ENCODE assay signal across 10 mouse cellular contexts in the genomic region with DNA sequence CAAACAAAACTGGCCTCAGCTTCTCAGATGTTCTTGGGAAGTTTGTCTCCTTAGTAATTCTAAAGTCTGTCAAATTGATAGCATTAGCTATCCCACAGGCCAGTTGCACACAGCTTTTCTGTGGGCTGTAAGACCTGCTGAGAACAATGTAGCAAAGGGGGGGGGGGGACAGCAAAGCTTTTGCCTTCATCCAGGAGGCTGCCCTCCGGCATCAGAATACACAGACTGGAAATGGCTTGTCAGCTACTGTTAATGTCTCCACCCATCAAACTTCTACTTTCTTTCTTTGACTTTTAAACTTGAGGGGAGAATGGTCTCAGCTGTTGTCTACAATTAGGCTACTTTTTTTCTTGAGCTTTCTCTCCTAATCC. TPM values are rescaled to one million over a fixed set of nuclear protein-coding genes. Genes with fewer than 3 reads are reported as not detected.
DNase-seq lines count a peak whose midpoint lies in the region; TF ChIP-seq lines count a peak whose summit lies in the region.
"Had no signal": no experiment of that assay in that cellular context is flagged by ENCODE, and none has a peak within 500 bp of the region (broad histone marks: within the 10 kb centered on the region; RNA-seq: fewer than 3 reads in every experiment).

No protein-coding gene starts in this region.

- peak overlapping the region; percentile 52 for H3K4me3 ChIP-seq in heart, adult 2 months
- no peak overlapping the region for H3K4me3 ChIP-seq in liver, adult 2 months (ENCODE audit: insufficient read depth, low read depth, low read length)
- H3K4me3 ChIP-seq in embryonic fibroblast, embryonic 13.5 days (ENCODE audit: insufficient read depth, low read length), result no peak overlapping the region
- peak overlapping the region; percentile 15 for H3K4me3 ChIP-seq in myocyte
- H3K4me3 ChIP-seq: neural tube, embryonic 12.5 days had no signal

- H3K79me2 ChIP-seq in heart, adult 2 months (replicated peaks; ENCODE audit: control insufficient read depth, insufficient read depth, low read length), result no peaks in the 10 kb centered on the region
- H3K79me2 ChIP-seq in liver, adult 2 months (ENCODE audit: control insufficient read depth, insufficient read depth, low read length), result no peaks in the 10 kb centered on the region
- H3K79me2 ChIP-seq in myocyte (ENCODE audit: control insufficient read depth, insufficient read depth), result no peaks in the 10 kb centered on the region

- TF ChIP-seq EP300 in heart, adult 2 months (IDR thresholded peaks at IDR 0.05; ENCODE audit: insufficient read depth, low read depth, low read length), result no peak

- H3K27ac ChIP-seq in heart, adult 2 months, result peak overlapping the region; percentile 98
- 0 out of 2 replicates have a peak overlapping the region, but pooled peaks have one; percentile 14 for H3K27ac ChIP-seq in liver, adult 2 months (replicated peaks; ENCODE audit: insufficient read depth, low read depth, low read length)
- peak overlapping the region; percentile 48; the same call in 1 of the 2 replicates for H3K27ac ChIP-seq in embryonic fibroblast, embryonic 13.5 days (ENCODE audit: insufficient read depth, low read length)
- H3K27ac ChIP-seq: neural tube, embryonic 12.5 days had no signal

- H3K27me3 ChIP-seq in heart, adult 2 months (ENCODE audit: control insufficient read depth, insufficient read depth, low read length), result no peaks in the 10 kb centered on the region
- no peaks in the 10 kb centered on the region for H3K27me3 ChIP-seq in liver, adult 2 months (ENCODE audit: control insufficient read depth, insufficient read depth, low read length)
- no peaks in the 10 kb centered on the region for H3K27me3 ChIP-seq in myocyte (ENCODE audit: control insufficient read depth, insufficient read depth, insufficient read length)
- H3K27me3 ChIP-seq: neural tube, embryonic 12.5 days had no signal

- H3K9ac ChIP-seq in heart, adult 2 months (ENCODE audit: low read depth, low read length), result no peak overlapping the region
- H3K9ac ChIP-seq in liver, adult 2 months (ENCODE audit: low read depth, low read length), result no peak overlapping the region
- H3K9ac ChIP-seq: neural tube, embryonic 12.5 days had no signal

- no peak for TF ChIP-seq POLR2A in heart, adult 2 months (IDR thresholded peaks at IDR 0.05; ENCODE audit: insufficient read depth, low read depth, low read length)
- no peak for TF ChIP-seq POLR2A in liver, adult 2 months (IDR thresholded peaks at IDR 0.05; ENCODE audit: extremely low read depth, insufficient read depth, low read length)
- no peak for TF ChIP-seq POLR2A in embryonic fibroblast, embryonic 13.5 days (IDR thresholded peaks at IDR 0.05; ENCODE audit: low read depth, low read length)
- TF ChIP-seq POLR2A in myocyte (IDR thresholded peaks at IDR 0.05; ENCODE audit: insufficient read length, low read depth), result no peak

- H3ac ChIP-seq in myocyte (ENCODE audit: control insufficient read depth, insufficient read length), result no peak overlapping the region

- peaks cover 5% of the 10 kb centered on the region for H3K4me1 ChIP-seq in heart, adult 2 months (ENCODE audit: control insufficient read depth, insufficient read depth, low read length)
- peaks cover 2% of the 10 kb centered on the region; the same call in 1 of the 2 replicates for H3K4me1 ChIP-seq in liver, adult 2 months (ENCODE audit: control insufficient read depth, insufficient read depth, low read length)
- peaks cover 4% of the 10 kb centered on the region for H3K4me1 ChIP-seq in embryonic fibroblast, embryonic 13.5 days (ENCODE audit: control insufficient read depth, insufficient read depth, low read length)

- TF ChIP-seq CTCF in heart, adult 2 months (IDR thresholded peaks at IDR 0.05), result no peak
- no peak for TF ChIP-seq CTCF in liver, adult 2 months (IDR thresholded peaks at IDR 0.05; ENCODE audit: low read depth, low read length)
- no peak for TF ChIP-seq CTCF in embryonic fibroblast, embryonic 13.5 days (IDR thresholded peaks at IDR 0.05; ENCODE audit: borderline replicate concordance, insufficient read depth, low read length)

- intact Hi-C loops in heart, adult 2 months (cut with DNase I), result loop anchor here (2.0 to 10.0 kb wide), 3 partner anchors 20 to 339 kb away; no protein-coding TSS in a partner anchor
- intact Hi-C loops in left cerebral cortex, postnatal 10 days (cut with DNase I), result no loop called here

- DNase-seq in heart, adult 2 months, result no peak
- DNase-seq in heart, adult 8-10 months (ENCODE audit: low spot score), result no peak
- no peak for DNase-seq in liver, adult 2 months (ENCODE audit: extremely low read depth, low read depth, low spot score)
- no peak for DNase-seq in liver
- no peak for DNase-seq in adrenal gland, postnatal 14 days
- no peak for DNase-seq in left cerebral cortex, postnatal 10 days (ENCODE audit: extremely low spot score in 1 of 2, low spot score in 2 of 2)

- peaks cover 2% of the 10 kb centered on the region for H3K36me3 ChIP-seq in heart, adult 2 months (ENCODE audit: control insufficient read depth, insufficient read depth, low read length)
- no peaks in the 10 kb centered on the region for H3K36me3 ChIP-seq in liver, adult 2 months (ENCODE audit: control insufficient read depth, insufficient read depth, low read length)
- no peaks in the 10 kb centered on the region for H3K36me3 ChIP-seq in myocyte (ENCODE audit: control insufficient read depth, insufficient read depth)
- H3K36me3 ChIP-seq: neural tube, embryonic 12.5 days had no signal

- H3K4me2 ChIP-seq in myocyte (ENCODE audit: low read depth), result peak overlapping the region; percentile 94
- H3K4me2 ChIP-seq: neural tube, embryonic 12.5 days had no signal

- WGBS in heart, adult 2 months, result 23% methylated on average over 1 of the region's 1 CpGs
- 75% methylated on average over 1 of the region's 1 CpGs for WGBS in liver, adult 2 months

TF ChIP-seq in myocyte, 11 proteins besides CTCF, POLR2A, EP300 and RAD21:
- TF ChIP-seq TCF3 (IDR thresholded peaks at IDR 0.05; ENCODE audit: insufficient read length, low read depth) (no peak), SRF (IDR thresholded peaks at IDR 0.05; ENCODE audit: control insufficient read depth, insufficient read length, low read depth) (no peak), E2F4 (IDR thresholded peaks at IDR 0.05; ENCODE audit: insufficient read depth) (no peak), USF1 (IDR thresholded peaks at IDR 0.05; ENCODE audit: low read depth) (no peak), REST (IDR thresholded peaks at IDR 0.05; ENCODE audit: insufficient read depth, insufficient read length) (no peak), MAX (IDR thresholded peaks at IDR 0.05; ENCODE audit: low read depth) (no peak), MYOG (IDR thresholded peaks at IDR 0.05; ENCODE audit: control insufficient read depth in 1 of 3, insufficient read depth in 1 of 3, insufficient read length in 2 of 3, low read depth in 2 of 3) (no peak), MYOD1 (IDR thresholded peaks at IDR 0.05; ENCODE audit: control insufficient read depth in 1 of 3, insufficient read length in 2 of 3, low read depth in 2 of 3) (no peak), CEBPB (IDR thresholded peaks at IDR 0.05; ENCODE audit: insufficient read depth, poor library complexity, severe bottlenecking) (no peak), POLR2AphosphoS2 (IDR thresholded peaks at IDR 0.05; ENCODE audit: insufficient read length, low read depth) (no peak)

RNA-seq across cellular contexts. Expression of a gene that starts 48.2 kb away (rescaled TPM):
- total RNA-seq in heart, adult 2 months (2021), result under 1 TPM; 0.43 to 0.60 TPM
- 0.06 and 1.4 TPM in 2 replicates for polyA plus RNA-seq in heart, adult 2 months (2012; rRNA removed)
- 1 to 10 TPM in 1 of 4 experiments, under 1 TPM in 2, not detected in 1; 0.38 to 1.5 (median 0.90) TPM for total RNA-seq in heart, adult 8-10 months (2022)
- not detected in 2 replicates for total RNA-seq in liver, adult 2 months (2014; rRNA removed)
- 0.02 TPM in 1 of 2 replicates, not detected in the other for polyA plus RNA-seq in liver, adult 2 months (2012; rRNA removed)
- polyA plus RNA-seq in embryonic fibroblast, embryonic 13.5 days (2011; ENCODE audit: insufficient read length, low read depth, missing spikeins), result 1.8 and 4.1 TPM in 2 replicates
- 3.0 TPM for polyA plus RNA-seq in myocyte (2012; fragmentation: generic; extraction: Trizol)
- total RNA-seq in adrenal gland, postnatal 14 days (2021), result 65.8 and 71.2 TPM in 2 replicates
- under 1 TPM; 0.67 to 0.81 TPM for total RNA-seq in left cerebral cortex, postnatal 10 days (2021)
- total RNA-seq: layer of hippocampus, adult 18-20 months had no signal

Comparison
In these comparisons a context has a peak if more than half of its experiments do, and no peak if none do; other contexts are left out.
1. H3K27ac ChIP-seq: peak in every context shown above with its lines; median percentile 98 in heart, adult 2 months; 48 in embryonic fibroblast, embryonic 13.5 days; 14 in liver, adult 2 months.
2. H3K4me3 ChIP-seq: peak in heart, adult 2 months (single experiment) and myocyte (single experiment); none in liver, adult 2 months (single experiment) and embryonic fibroblast, embryonic 13.5 days (single experiment).
3. RNA of a gene that starts 48.2 kb away (total RNA-seq): 65.8 to 71.2 TPM in adrenal gland, postnatal 14 days; 0.38 to 1.5 TPM in heart, adult 8-10 months, 0.67 to 0.81 TPM in left cerebral cortex, postnatal 10 days, 0.43 to 0.60 TPM in heart, adult 2 months and not detected in liver, adult 2 months; every median in the first group is over 10 times any median in the second.